Mouse (Mus musculus): Measurements from ENCODE around the gene Erbb2.

GRCm38 (mm10) chr11:98475630-98476433 lies 63.6 kb downstream of the Erbb2 start:
- TF ChIP-seq CTCF (IDR thresholded peaks at IDR 0.05; ENCODE audit: low read depth, low read length) (no peak), POLR2A (IDR thresholded peaks at IDR 0.05; ENCODE audit: extremely low read depth, insufficient read depth, low read length) (no peak)

All from liver, adult 2 months (tissue).